Mouse (Mus musculus) cerebellum, postnatal 14 days (tissue): ENCODE results near the gene Lztfl1.
"Not testable (repeated sequence)": the region's sequence is repeated elsewhere in the genome, so short reads cannot be mapped to it uniquely, and the experiment has no call there.

Experiments
- DNase-seq, 2 experiments: peaks; one replicate each; pipeline ENCODE4 v3.0.0; 2021; ENCODE audit warnings: mixed read lengths in 2 of 2

The Lztfl1 gene

GRCm38 (mm10) chr9:123717186-123718008 is at the start of gene Lztfl1:
Gene Lztfl1, minus strand, starts transcription at chr9:123717697.
- DNase-seq = peak; percentile 96 to 97

GRCm38 (mm10) chr9:123766996-123767395 is 49.5 kb upstream of the Lztfl1 start:
- no peak for DNase-seq

GRCm38 (mm10) chr9:123763771-123764170 is 46.3 kb upstream of the Lztfl1 start:
- DNase-seq = no peak

- no peak for DNase-seq
Measured at GRCm38 (mm10) chr9:123762886-123763285, 45.4 kb upstream of the Lztfl1 start.

GRCm38 (mm10) chr9:123760806-123761205 is 43.3 kb upstream of the Lztfl1 start:
- no peak for DNase-seq

GRCm38 (mm10) chr9:123758645-123759044 is 41.1 kb upstream of the Lztfl1 start:
- no peak for DNase-seq

GRCm38 (mm10) chr9:123758156-123758555 is 40.7 kb upstream of the Lztfl1 start:
- no peak for DNase-seq

- no peak for DNase-seq
Measured at GRCm38 (mm10) chr9:123757326-123757725, 39.8 kb upstream of the Lztfl1 start.

- DNase-seq = no peak
Measured at GRCm38 (mm10) chr9:123756752-123757151, 39.3 kb upstream of the Lztfl1 start.

GRCm38 (mm10) chr9:123754333-123754732 is 36.8 kb upstream of the Lztfl1 start:
- no peak for DNase-seq

- not testable (repeated sequence) for DNase-seq
Measured at GRCm38 (mm10) chr9:123749687-123750086, 32.2 kb upstream of the Lztfl1 start.

- no peak for DNase-seq
Measured at GRCm38 (mm10) chr9:123740799-123741198, 23.3 kb upstream of the Lztfl1 start.

GRCm38 (mm10) chr9:123734133-123734532 is 16.6 kb upstream of the Lztfl1 start:
- no peak for DNase-seq

- DNase-seq = no peak
Measured at GRCm38 (mm10) chr9:123731271-123731670, 13.8 kb upstream of the Lztfl1 start.

GRCm38 (mm10) chr9:123722737-123723493 is 5.4 kb upstream of the Lztfl1 start:
- no peak for DNase-seq

- no peak for DNase-seq
Measured at GRCm38 (mm10) chr9:123716301-123716700, 1.2 kb downstream of the Lztfl1 start.

- no peak for DNase-seq
Measured at GRCm38 (mm10) chr9:123713111-123713510, 4.4 kb downstream of the Lztfl1 start.

GRCm38 (mm10) chr9:123709226-123709625 is 8.3 kb downstream of the Lztfl1 start:
- DNase-seq = no peak

- DNase-seq = no peak
Measured at GRCm38 (mm10) chr9:123701822-123702221, 15.7 kb downstream of the Lztfl1 start.

- no peak for DNase-seq
Measured at GRCm38 (mm10) chr9:123695634-123696302, 21.7 kb downstream of the Lztfl1 start.

GRCm38 (mm10) chr9:123688227-123688626 is 29.3 kb downstream of the Lztfl1 start:
- DNase-seq = no peak

- no peak for DNase-seq
Measured at GRCm38 (mm10) chr9:123686206-123686605, 31.3 kb downstream of the Lztfl1 start.

GRCm38 (mm10) chr9:123683704-123684103 is 33.8 kb downstream of the Lztfl1 start:
- DNase-seq = no peak
